Mouse (Mus musculus): ENCODE data around the gene Aif1l. TPM values are rescaled to one million over a fixed set of nuclear protein-coding genes. Genes with fewer than 3 reads are reported as not detected.

Gene Aif1l
- polyA plus RNA-seq, 1 experiment from 2014 or later: 84.7 TPM

- DNase-seq (ENCODE audit: extremely low spot score, low spot score): no peak
- H3K4me3 ChIP-seq: no peak overlapping the region
- no peak overlapping the region for H3K27ac ChIP-seq
- H3K9me3 ChIP-seq: no peaks in the 10 kb centered on the region
- peaks cover 98% of the 10 kb centered on the region for H3K36me3 ChIP-seq (replicated peaks)
- H3K27me3 ChIP-seq (ENCODE audit: poor library complexity, severe bottlenecking): no peaks in the 10 kb centered on the region
- WGBS: 97% methylated on average over 4 of the region's 4 CpGs
- no peaks in the 10 kb centered on the region for H3K4me1 ChIP-seq
Observed at GRCm38 (mm10) chr2:31990961-31991360, 41.0 kb downstream of the Aif1l start.

DNA sequence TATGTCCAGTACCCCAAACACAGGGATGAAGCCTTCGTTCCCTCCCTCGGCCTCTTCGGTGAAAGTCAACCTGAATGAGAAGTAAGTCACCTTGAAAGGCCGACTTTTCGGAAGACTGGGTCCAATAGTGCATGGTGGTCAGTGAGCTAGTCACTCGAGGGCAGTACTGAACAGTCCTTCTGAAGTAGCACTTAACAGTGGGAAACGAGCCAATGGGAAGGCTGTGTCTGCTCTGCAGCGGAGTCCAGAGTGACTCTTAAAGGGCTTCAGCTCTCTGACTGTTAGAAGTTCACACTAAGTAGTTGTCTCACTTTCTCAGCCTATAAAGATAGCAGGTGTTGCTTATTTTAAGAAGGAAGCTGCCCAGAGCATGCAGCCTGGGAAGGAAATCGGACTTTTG lies 45.0 kb downstream of the Aif1l start:
- H3K36me3 ChIP-seq (replicated peaks): peaks cover 100% of the 10 kb centered on the region

GRCm38 (mm10) chr2:31996060-31996459 lies 46.1 kb downstream of the Aif1l start:
- Histone ChIP-seq H3K4me1 (no peaks in the 10 kb centered on the region), H3K9me3 (no peaks in the 10 kb centered on the region), H3K4me3 (no peak overlapping the region), H3K27me3 (ENCODE audit: poor library complexity, severe bottlenecking) (no peaks in the 10 kb centered on the region), H3K27ac (no peak overlapping the region), H3K36me3 (replicated peaks) (peaks cover 99% of the 10 kb centered on the region)
- no peak for DNase-seq (ENCODE audit: extremely low spot score, low spot score)
- WGBS: 96% methylated on average over 13 of the region's 13 CpGs

More for the DNA sequence above, 45.0 kb downstream of the Aif1l start:
- H3K27me3 ChIP-seq (ENCODE audit: poor library complexity, severe bottlenecking): no peaks in the 10 kb centered on the region
- H3K27ac ChIP-seq: no peak overlapping the region
- H3K4me1 ChIP-seq: no peaks in the 10 kb centered on the region
- 96% methylated on average over 9 of the region's 9 CpGs for WGBS
- DNase-seq (ENCODE audit: extremely low spot score, low spot score): no peak
- no peaks in the 10 kb centered on the region for H3K9me3 ChIP-seq
- no peak overlapping the region for H3K4me3 ChIP-seq

GRCm38 (mm10) chr2:31997539-31997938 lies 47.6 kb downstream of the Aif1l start:
- H3K27ac ChIP-seq: no peak overlapping the region
- no peaks in the 10 kb centered on the region for H3K4me1 ChIP-seq
- no peak overlapping the region for H3K4me3 ChIP-seq
- no peak for DNase-seq (ENCODE audit: extremely low spot score, low spot score)
- no peaks in the 10 kb centered on the region for H3K9me3 ChIP-seq
- WGBS: 90% methylated on average over 5 of the region's 5 CpGs
- peaks cover 92% of the 10 kb centered on the region for H3K36me3 ChIP-seq (replicated peaks)
- H3K27me3 ChIP-seq (ENCODE audit: poor library complexity, severe bottlenecking): no peaks in the 10 kb centered on the region

DNA sequence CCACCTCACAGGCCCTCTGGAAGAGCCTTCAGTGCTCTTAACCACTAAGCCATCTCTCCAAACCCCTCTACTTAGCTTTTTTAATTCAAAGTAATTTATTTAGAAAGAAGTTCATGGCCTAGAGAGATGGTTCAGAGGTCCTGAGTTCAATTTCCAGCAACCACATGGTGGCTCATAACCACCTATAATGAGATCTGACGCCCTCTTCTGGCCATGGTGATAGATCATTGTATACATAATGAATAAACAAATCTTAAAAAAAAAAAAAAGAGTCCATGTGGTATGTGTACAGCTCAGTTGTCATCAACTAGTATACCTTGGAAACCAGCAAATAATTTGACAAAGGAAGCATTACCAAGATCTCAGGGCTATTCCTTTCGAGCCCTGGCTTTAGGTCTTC lies 48.5 kb downstream of the Aif1l start:
- no peaks in the 10 kb centered on the region for H3K9me3 ChIP-seq
- H3K27ac ChIP-seq: no peak overlapping the region
- no peak overlapping the region for H3K4me3 ChIP-seq
- no peaks in the 10 kb centered on the region for H3K4me1 ChIP-seq
- H3K27me3 ChIP-seq (ENCODE audit: poor library complexity, severe bottlenecking): no peaks in the 10 kb centered on the region
- peaks cover 92% of the 10 kb centered on the region for H3K36me3 ChIP-seq (replicated peaks)
- WGBS: 77% methylated on average over 2 of the region's 2 CpGs
- no peak for DNase-seq (ENCODE audit: extremely low spot score, low spot score)

DNA sequence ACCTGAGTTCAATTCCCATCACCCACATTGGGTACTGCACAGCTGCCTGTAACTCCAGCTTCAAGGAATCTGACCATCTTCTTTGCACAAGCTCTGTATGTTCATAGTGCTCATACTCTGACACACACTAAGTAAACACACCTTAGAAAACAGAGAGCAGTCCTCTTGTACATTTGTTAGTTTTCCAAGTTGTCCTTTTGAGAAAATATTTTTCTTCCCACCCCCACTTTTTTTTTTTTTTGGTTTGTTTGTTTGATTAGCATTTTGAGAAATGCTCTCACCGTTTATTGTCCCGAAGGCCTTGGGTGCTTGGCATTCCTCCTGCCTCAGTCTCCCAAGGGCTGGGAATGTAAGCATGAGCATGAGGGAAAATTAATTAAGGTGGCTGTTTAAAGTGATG lies 58.4 kb downstream of the Aif1l start:
- 92% methylated on average over 2 of the region's 2 CpGs for WGBS
- no peaks in the 10 kb centered on the region for H3K4me1 ChIP-seq
- H3K27me3 ChIP-seq (ENCODE audit: poor library complexity, severe bottlenecking): no peaks in the 10 kb centered on the region
- no peak overlapping the region for H3K4me3 ChIP-seq
- peaks cover 97% of the 10 kb centered on the region for H3K36me3 ChIP-seq (replicated peaks)
- H3K9me3 ChIP-seq: no peaks in the 10 kb centered on the region
- DNase-seq (ENCODE audit: extremely low spot score, low spot score): no peak
- H3K27ac ChIP-seq: no peak overlapping the region

GRCm38 (mm10) chr2:32008716-32009115 lies 58.8 kb downstream of the Aif1l start:
- 92% methylated on average over 11 of the region's 11 CpGs for WGBS
- Histone ChIP-seq H3K36me3 (replicated peaks) (peaks cover 97% of the 10 kb centered on the region), H3K4me1 (no peaks in the 10 kb centered on the region), H3K4me3 (no peak overlapping the region), H3K9me3 (no peaks in the 10 kb centered on the region), H3K27me3 (ENCODE audit: poor library complexity, severe bottlenecking) (no peaks in the 10 kb centered on the region), H3K27ac (no peak overlapping the region)
- no peak for DNase-seq (ENCODE audit: extremely low spot score, low spot score)

- no peak for DNase-seq (ENCODE audit: extremely low spot score, low spot score)
- H3K36me3 ChIP-seq (replicated peaks): peaks cover 96% of the 10 kb centered on the region
Observed at GRCm38 (mm10) chr2:32019704-32020103, 69.8 kb downstream of the Aif1l start.

DNA sequence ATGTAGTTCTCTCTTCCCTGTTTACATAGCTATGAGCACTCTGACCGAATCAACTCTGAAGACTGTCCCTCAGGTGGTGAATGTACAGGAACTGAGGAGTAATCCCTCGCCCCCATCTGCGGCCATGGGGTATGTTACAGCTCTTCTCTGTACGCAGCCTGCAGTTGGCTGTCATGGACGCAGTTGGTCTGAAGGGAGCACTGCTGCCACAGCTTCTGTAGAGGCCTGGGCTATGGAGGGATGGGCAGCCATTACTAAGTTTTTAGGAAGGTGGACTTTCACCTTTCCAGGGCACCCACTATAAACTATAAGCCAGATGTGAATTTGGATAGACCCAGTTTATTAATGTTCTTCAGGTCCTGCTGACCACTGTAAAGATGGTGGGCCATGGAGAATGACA lies 70.3 kb downstream of the Aif1l start:
- Histone ChIP-seq H3K4me1 (no peaks in the 10 kb centered on the region), H3K36me3 (replicated peaks) (peaks cover 96% of the 10 kb centered on the region), H3K9me3 (no peaks in the 10 kb centered on the region), H3K4me3 (no peak overlapping the region), H3K27me3 (ENCODE audit: poor library complexity, severe bottlenecking) (no peaks in the 10 kb centered on the region), H3K27ac (no peak overlapping the region)
- DNase-seq (ENCODE audit: extremely low spot score, low spot score): no peak
- WGBS: 93% methylated on average over 5 of the region's 5 CpGs

More at GRCm38 (mm10) chr2:32019704-32020103, 69.8 kb downstream of the Aif1l start:
- Histone ChIP-seq H3K9me3 (no peaks in the 10 kb centered on the region), H3K4me3 (no peak overlapping the region), H3K27me3 (ENCODE audit: poor library complexity, severe bottlenecking) (no peaks in the 10 kb centered on the region), H3K27ac (no peak overlapping the region), H3K4me1 (no peaks in the 10 kb centered on the region)
- WGBS: 91% methylated on average over 4 of the region's 4 CpGs

Other genes with a start within 250 kb of the Aif1l start
- 0.09 and 0.14 TPM in 2 replicates for gene Qrfp, start 139.6 kb upstream of the Aif1l start, polyA plus RNA-seq (2016; fragmentation: Nextera tagmentation; extraction: Ambion mirVana)
- gene Fibcd1, start 104.1 kb upstream of the Aif1l start, polyA plus RNA-seq (2016; fragmentation: Nextera tagmentation; extraction: Ambion mirVana): 0.07 and 0.19 TPM in 2 replicates
- 4.9 and 6.8 TPM in 2 replicates for gene Lamc3, start 62.8 kb upstream of the Aif1l start, polyA plus RNA-seq (2016; fragmentation: Nextera tagmentation; extraction: Ambion mirVana)
- gene Nup214, start 24.3 kb downstream of the Aif1l start, polyA plus RNA-seq (2016; fragmentation: Nextera tagmentation; extraction: Ambion mirVana): 110 and 111 TPM in 2 replicates
- 1.3 and 1.5 TPM in 2 replicates for gene Fam78a, start 134.7 kb downstream of the Aif1l start, polyA plus RNA-seq (2016; fragmentation: Nextera tagmentation; extraction: Ambion mirVana)
- gene Plpp7, start 145.4 kb downstream of the Aif1l start, polyA plus RNA-seq (2016; fragmentation: Nextera tagmentation; extraction: Ambion mirVana): 4.8 and 5.3 TPM in 2 replicates
- gene Prrc2b, start 200.9 kb downstream of the Aif1l start, polyA plus RNA-seq (2016; fragmentation: Nextera tagmentation; extraction: Ambion mirVana): 48.2 and 50.1 TPM in 2 replicates

Data from forebrain, embryonic 10.5 days (tissue).